Mouse (Mus musculus) embryonic facial prominence, embryonic 10.5 days (tissue): ENCODE measurements around the gene Cldn15. TPM values are rescaled to one million over a fixed set of nuclear protein-coding genes. Genes with fewer than 3 reads are reported as not detected.

Experiments used
- DNase-seq: peaks from one replicate; pipeline ENCODE4 v3.0.0-alpha.2; 2017; ENCODE audit warnings: low spot score
- H3K27ac ChIP-seq: fragments of 300-500 bp; sonication (generic); replicated peaks from 2 replicates; pipeline ENCODE4 v1.5.1; 2016; ENCODE audit warnings: mild to moderate bottlenecking
- H3K27me3 ChIP-seq: fragments of 300-500 bp; sonication (generic); replicated peaks from 2 replicates; pipeline ENCODE4 v1.6.1; 2016; ENCODE audit warnings: low read depth, mild to moderate bottlenecking; ENCODE audit not compliant: poor library complexity, severe bottlenecking
- H3K36me3 ChIP-seq: fragments of 300-500 bp; sonication (generic); replicated peaks from 2 replicates; pipeline ENCODE4 v1.6.1; 2016; ENCODE audit warnings: mild to moderate bottlenecking, moderate library complexity
- H3K4me1 ChIP-seq: fragments of 300-500 bp; sonication (generic); 2 replicates; pipeline ENCODE4 v1.6.1; 2016
- H3K4me3 ChIP-seq: fragments of 300-500 bp; sonication (generic); 2 replicates; pipeline ENCODE4 v1.5.1; 2016; ENCODE audit warnings: mild to moderate bottlenecking, moderate library complexity
- H3K9me3 ChIP-seq: fragments of 300-500 bp; sonication (generic); 2 replicates; pipeline ENCODE4 v1.6.1; 2016; ENCODE audit warnings: mild to moderate bottlenecking
- WGBS: fragments of 180-500 bp; shearing (Covaris S2); methylation state at CpG from one replicate; pipeline ENCODE4 v1.1.7; 2016; 5-methylcytosine and 5-hydroxymethylcytosine counted together
- polyA plus RNA-seq: library from polyadenylated mRNA; unstranded; fragments of >200 nt; fragmentation: Nextera tagmentation; extraction: Ambion mirVana; gene quantifications from 2 replicates; pipeline ENCODE4 v1.2.1, GENCODE M21; 2016

Cldn15 gene
- polyA plus RNA-seq, 1 experiment from 2014 or later, result 0.10 TPM

DNA sequence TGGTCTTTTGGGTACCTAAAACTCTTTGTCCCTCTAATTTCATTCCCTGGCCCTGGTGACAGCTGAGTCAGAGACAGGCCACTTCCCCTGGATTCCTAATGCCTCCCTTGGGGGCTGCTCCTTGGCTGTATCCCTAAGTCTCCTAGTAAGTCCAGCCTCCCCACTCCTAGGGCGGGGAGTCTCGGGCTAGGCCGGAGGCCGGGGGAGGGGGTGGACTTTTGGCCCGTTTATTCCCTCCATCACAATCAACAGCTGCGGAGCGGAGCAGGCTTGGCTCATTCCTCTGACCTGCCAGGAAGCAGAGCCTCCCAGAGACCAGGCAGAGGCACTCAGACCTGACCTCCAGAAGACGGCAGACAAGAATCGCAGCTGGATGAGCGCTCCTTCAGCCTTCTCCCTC is 1.2 kb downstream of the Cldn15 start:
- Histone ChIP-seq H3K4me3 (no peak overlapping the region), H3K36me3 (peaks cover 65% of the 10 kb centered on the region), H3K27me3 (no peaks in the 10 kb centered on the region), H3K4me1 (peaks cover 20% of the 10 kb centered on the region), H3K27ac (no peak overlapping the region), H3K9me3 (no peaks in the 10 kb centered on the region)
- DNase-seq, result no peak
- WGBS, result 78% methylated on average over 10 of the region's 10 CpGs

GRCm38 (mm10) chr5:136970703-136971102 is 4.3 kb downstream of the Cldn15 start:
- WGBS, result 50% methylated on average over 1 of the region's 1 CpGs

DNA sequence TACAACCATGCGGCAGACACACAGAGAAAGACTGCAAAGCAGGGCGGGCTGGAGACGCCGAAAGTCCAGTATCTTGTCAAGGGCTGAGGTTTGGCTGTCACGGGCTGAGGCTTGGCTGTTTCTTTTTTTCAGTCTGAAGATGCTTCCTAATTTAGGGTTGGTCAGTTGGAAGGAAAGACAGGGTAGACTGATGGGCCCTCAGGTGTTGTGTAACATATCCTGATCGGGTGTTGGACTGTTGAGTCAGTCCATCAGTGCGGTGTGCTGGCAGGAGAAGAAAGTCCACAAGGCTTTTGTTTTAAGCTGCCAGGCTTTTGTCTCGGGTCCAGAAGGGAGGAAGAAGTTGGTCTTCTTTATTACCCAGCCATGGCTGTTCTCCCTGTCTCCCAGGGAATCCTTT is 7.3 kb downstream of the Cldn15 start:
- Histone ChIP-seq H3K27ac (no peak overlapping the region), H3K9me3 (no peaks in the 10 kb centered on the region), H3K36me3 (peaks cover 9% of the 10 kb centered on the region), H3K4me1 (no peaks in the 10 kb centered on the region), H3K27me3 (no peaks in the 10 kb centered on the region), H3K4me3 (no peak overlapping the region)
- DNase-seq, result no peak
- 84% methylated on average over 8 of the region's 8 CpGs for whole genome bisulfite sequencing

More at GRCm38 (mm10) chr5:136970703-136971102, 4.3 kb downstream of the Cldn15 start:
- Histone ChIP-seq H3K4me3 (no peak overlapping the region), H3K4me1 (peaks cover 13% of the 10 kb centered on the region), H3K27me3 (no peaks in the 10 kb centered on the region), H3K36me3 (peaks cover 37% of the 10 kb centered on the region), H3K27ac (no peak overlapping the region), H3K9me3 (no peaks in the 10 kb centered on the region)
- peak; percentile 59 for DNase-seq

GRCm38 (mm10) chr5:136977769-136978168 is 11.4 kb downstream of the Cldn15 start:
- Histone ChIP-seq H3K9me3 (no peaks in the 10 kb centered on the region), H3K36me3 (peaks cover 35% of the 10 kb centered on the region), H3K27me3 (no peaks in the 10 kb centered on the region), H3K27ac (no peak overlapping the region), H3K4me1 (peaks cover 5% of the 10 kb centered on the region; the same call in 1 of the 2 replicates), H3K4me3 (no peak overlapping the region)
- WGBS, result 79% methylated on average over 4 of the region's 4 CpGs
- no peak for DNase-seq

DNA sequence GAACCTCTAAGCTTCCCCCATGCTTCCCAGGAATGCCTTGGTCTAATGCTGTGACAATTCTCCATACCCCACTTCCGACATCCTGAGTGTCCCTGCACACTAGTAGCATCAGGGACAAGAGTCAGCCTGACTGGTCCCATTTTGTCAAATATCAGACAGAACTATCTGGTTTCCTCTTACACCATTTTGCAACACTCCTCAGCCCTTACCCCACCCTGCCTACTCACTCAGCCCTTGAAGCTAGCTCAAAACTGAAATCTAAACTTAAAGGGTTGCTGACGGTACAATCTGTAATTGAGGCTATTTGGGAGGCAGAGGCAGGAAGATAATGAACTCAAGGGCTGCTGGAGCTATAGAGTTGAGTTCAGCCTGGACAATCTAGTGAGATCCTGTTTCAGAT is 13.3 kb downstream of the Cldn15 start:
- Histone ChIP-seq H3K4me3 (no peak overlapping the region), H3K9me3 (no peaks in the 10 kb centered on the region), H3K27ac (no peak overlapping the region), H3K4me1 (peaks cover 5% of the 10 kb centered on the region; the same call in 1 of the 2 replicates), H3K36me3 (peaks cover 51% of the 10 kb centered on the region), H3K27me3 (no peaks in the 10 kb centered on the region)
- no peak for DNase-seq
- WGBS, result 78% methylated on average over 2 of the region's 2 CpGs

GRCm38 (mm10) chr5:136980974-136981373 is 14.6 kb downstream of the Cldn15 start:
- Histone ChIP-seq H3K9me3 (no peaks in the 10 kb centered on the region), H3K27me3 (no peaks in the 10 kb centered on the region), H3K27ac (no peak overlapping the region), H3K4me1 (peaks cover 10% of the 10 kb centered on the region), H3K4me3 (no peak overlapping the region), H3K36me3 (peaks cover 53% of the 10 kb centered on the region)
- no peak for DNase-seq
- WGBS, result 89% methylated on average over 8 of the region's 8 CpGs

- Histone ChIP-seq H3K27me3 (no peaks in the 10 kb centered on the region), H3K36me3 (peaks cover 53% of the 10 kb centered on the region), H3K4me1 (peaks cover 15% of the 10 kb centered on the region), H3K4me3 (no peak overlapping the region), H3K9me3 (no peaks in the 10 kb centered on the region), H3K27ac (no peak overlapping the region)
- 51% methylated on average over 16 of the region's 16 CpGs for WGBS
- DNase-seq, result peak; percentile 54
Observed at GRCm38 (mm10) chr5:136982338-136982930, 16.0 kb downstream of the Cldn15 start.

- DNase-seq, result peak; percentile 53
- H3K27ac ChIP-seq, result no peak overlapping the region
- H3K4me3 ChIP-seq, result no peak overlapping the region
- 51% methylated on average over 14 of the region's 14 CpGs for WGBS
- peaks cover 58% of the 10 kb centered on the region for H3K36me3 ChIP-seq
- no peaks in the 10 kb centered on the region for H3K9me3 ChIP-seq
- H3K27me3 ChIP-seq, result no peaks in the 10 kb centered on the region
- peaks cover 23% of the 10 kb centered on the region for H3K4me1 ChIP-seq
Observed at GRCm38 (mm10) chr5:136984828-136985227, 18.4 kb downstream of the Cldn15 start.

- Histone ChIP-seq H3K36me3 (peaks cover 58% of the 10 kb centered on the region), H3K9me3 (no peaks in the 10 kb centered on the region), H3K4me3 (peak within 1 kb of the TSS; percentile 94), H3K27me3 (no peaks in the 10 kb centered on the region), H3K27ac (peak within 1 kb of the TSS; percentile 99), H3K4me1 (peaks cover 22% of the 10 kb centered on the region)
- WGBS, result under 1% methylated on average over 26 of the region's 26 CpGs
- DNase-seq, result peak; percentile 98
Observed at GRCm38 (mm10) chr5:136986695-136987137, 20.3 kb downstream of the Cldn15 start, which contains the start of gene Plod3. Gene Plod3, plus strand, starts transcription at chr5:136987019.

GRCm38 (mm10) chr5:136987138-136987933 is 20.9 kb downstream of the Cldn15 start:
- Histone ChIP-seq H3K36me3 (peaks cover 58% of the 10 kb centered on the region), H3K4me1 (peaks cover 22% of the 10 kb centered on the region), H3K27ac (peak overlapping the region; percentile 99), H3K27me3 (no peaks in the 10 kb centered on the region), H3K9me3 (no peaks in the 10 kb centered on the region), H3K4me3 (peak overlapping the region; percentile 94)
- WGBS, result under 1% methylated on average over 67 of the region's 67 CpGs
- peak; percentile 88 for DNase-seq

GRCm38 (mm10) chr5:136987934-136988271 is 21.5 kb downstream of the Cldn15 start, which contains the start of gene Znhit1:
Gene Znhit1, minus strand, starts transcription at chr5:136988021.
- 19% methylated on average over 12 of the region's 12 CpGs for WGBS

DNA sequence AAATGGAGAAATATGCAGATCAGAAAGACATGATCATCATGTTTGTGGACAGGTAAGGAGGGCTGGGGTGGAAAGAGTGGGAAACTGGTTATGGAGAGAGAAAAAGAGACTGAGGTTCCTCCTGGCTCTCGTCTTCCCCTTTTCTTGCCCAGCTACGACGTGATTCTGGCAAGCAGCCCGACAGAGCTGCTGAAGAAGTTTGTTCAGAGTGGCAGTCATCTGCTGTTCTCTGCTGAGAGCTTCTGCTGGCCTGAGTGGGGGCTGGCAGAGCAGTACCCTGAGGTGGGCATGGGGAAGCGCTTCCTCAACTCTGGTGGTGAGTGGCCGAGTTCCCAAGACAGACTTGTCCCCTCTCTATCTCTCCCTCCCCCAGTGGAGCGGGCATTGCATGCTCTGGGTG is 22.0 kb downstream of the Cldn15 start:
- 0 out of 2 replicates have a peak overlapping the region, but pooled peaks have one; percentile 99 for H3K27ac ChIP-seq
- DNase-seq, result no peak
- peaks cover 63% of the 10 kb centered on the region for H3K36me3 ChIP-seq
- peaks cover 22% of the 10 kb centered on the region for H3K4me1 ChIP-seq
- 83% methylated on average over 7 of the region's 7 CpGs for WGBS
- H3K4me3 ChIP-seq, result peak overlapping the region; percentile 94
- no peaks in the 10 kb centered on the region for H3K27me3 ChIP-seq
- H3K9me3 ChIP-seq, result no peaks in the 10 kb centered on the region

More at GRCm38 (mm10) chr5:136987934-136988271, 21.5 kb downstream of the Cldn15 start, which contains the start of gene Znhit1:
- H3K36me3 ChIP-seq, result peaks cover 62% of the 10 kb centered on the region
- no peaks in the 10 kb centered on the region for H3K9me3 ChIP-seq
- no peaks in the 10 kb centered on the region for H3K27me3 ChIP-seq
- H3K4me3 ChIP-seq, result peak within 1 kb of the TSS; percentile 94
- peak; percentile 19 for DNase-seq
- peak within 1 kb of the TSS; percentile 99 for H3K27ac ChIP-seq
- H3K4me1 ChIP-seq, result peaks cover 22% of the 10 kb centered on the region
